Mouse (Mus musculus) intestine, postnatal 0 days (tissue): ENCODE measurements at regions not wholly inside any gene's neighbourhood (a gene's known extent, or its start where the extent isn't known, plus 50 kb on each side); places are given as distances from the start of the nearest gene placed in this dataset.

Source experiments
- ATAC-seq: fragments of 200-750 bp; cut with Nextera tagmentation; 2 replicates; pipeline ENCODE4 v1.8.0; 2017; ENCODE audit warnings: mild to moderate bottlenecking, moderate TSS enrichment, moderate library complexity
- H3K27ac ChIP-seq: fragments of 300-500 bp; sonication (generic); 2 replicates; pipeline ENCODE4 v1.5.1; 2014; ENCODE audit warnings: mild to moderate bottlenecking, low read depth, low read length, moderate library complexity
- H3K27me3 ChIP-seq: fragments of 300-500 bp; sonication (generic); replicated peaks from 2 replicates; pipeline ENCODE4 v1.6.1; 2014; ENCODE audit warnings: low read length, mixed read lengths; ENCODE audit not compliant: control insufficient read depth, insufficient read depth
- H3K36me3 ChIP-seq: fragments of 300-500 bp; sonication (generic); 2 replicates; pipeline ENCODE4 v1.6.1; 2014; ENCODE audit warnings: mild to moderate bottlenecking, moderate library complexity; ENCODE audit not compliant: control insufficient read depth, insufficient read depth
- H3K4me1 ChIP-seq: fragments of 300-500 bp; sonication (generic); replicated peaks from 2 replicates; pipeline ENCODE4 v1.6.1; 2014; ENCODE audit warnings: antibody characterized with exemption, low read length, mixed read lengths; ENCODE audit not compliant: control insufficient read depth, insufficient read depth
- H3K4me2 ChIP-seq: fragments of 300-500 bp; sonication (generic); replicated peaks from 2 replicates; pipeline ENCODE4 v1.6.1; 2014; ENCODE audit warnings: low read depth, mild to moderate bottlenecking, moderate library complexity
- H3K4me3 ChIP-seq: fragments of 300-500 bp; sonication (generic); 2 replicates; pipeline ENCODE4 v1.5.1; 2014; ENCODE audit warnings: low read depth, low read length
- H3K9ac ChIP-seq: fragments of 300-500 bp; sonication (generic); 2 replicates; pipeline ENCODE4 v1.6.1; 2014; ENCODE audit warnings: mild to moderate bottlenecking, low read depth, low read length
- H3K9me3 ChIP-seq: fragments of 300-500 bp; sonication (generic); 2 replicates; pipeline ENCODE4 v1.6.1; 2016; ENCODE audit warnings: mixed run types; ENCODE audit not compliant: control insufficient read depth
- CTCF ChIP-seq: sonication (generic); IDR thresholded peaks from 2 replicates; pipeline ENCODE4 v1.5.1; 2016; ENCODE audit warnings: low read depth, mild to moderate bottlenecking, control low read depth, antibody characterized with exemption, moderate library complexity
- WGBS: fragments of 180-500 bp; shearing (Covaris S2); extraction: QIAGEN DNeasy Blood & Tissue Kit; methylation state at CpG from one replicate; pipeline ENCODE4 v1.1.7; 2014; 5-methylcytosine and 5-hydroxymethylcytosine counted together

GRCm38 (mm10) chr12:56250262-56250661 is 95.4 kb downstream of the Mbip start:
- no peak for TF ChIP-seq CTCF
- no peaks in the 10 kb centered on the region for H3K9me3 ChIP-seq
- no peaks in the 10 kb centered on the region for H3K4me1 ChIP-seq
- ATAC-seq, result no peak
- 13% methylated on average over 3 of the region's 3 CpGs for WGBS
- H3K27me3 ChIP-seq, result no peaks in the 10 kb centered on the region
- H3K27ac ChIP-seq, result no peak overlapping the region
- no peak overlapping the region for H3K4me2 ChIP-seq
- H3K4me3 ChIP-seq, result no peak overlapping the region
- H3K9ac ChIP-seq, result no peak overlapping the region
- H3K36me3 ChIP-seq, result no peaks in the 10 kb centered on the region

GRCm38 (mm10) chr12:56246406-56246805 is 99.3 kb downstream of the Mbip start:
- WGBS, result 88% methylated on average over 7 of the region's 7 CpGs
- TF ChIP-seq CTCF, result no peak
- Histone ChIP-seq H3K4me1 (no peaks in the 10 kb centered on the region), H3K9me3 (no peaks in the 10 kb centered on the region), H3K27ac (no peak overlapping the region), H3K4me3 (no peak overlapping the region), H3K4me2 (no peak overlapping the region), H3K27me3 (no peaks in the 10 kb centered on the region), H3K36me3 (no peaks in the 10 kb centered on the region), H3K9ac (no peak overlapping the region)
- ATAC-seq, result no peak

GRCm38 (mm10) chr12:56242803-56243202 is 102.9 kb downstream of the Mbip start:
- H3K9ac ChIP-seq, result no peak overlapping the region
- H3K36me3 ChIP-seq, result no peaks in the 10 kb centered on the region
- no peaks in the 10 kb centered on the region for H3K4me1 ChIP-seq
- no peaks in the 10 kb centered on the region for H3K9me3 ChIP-seq
- H3K4me2 ChIP-seq, result no peak overlapping the region
- TF ChIP-seq CTCF, result no peak
- H3K4me3 ChIP-seq, result no peak overlapping the region
- 41% methylated on average over 5 of the region's 5 CpGs for WGBS
- no peaks in the 10 kb centered on the region for H3K27me3 ChIP-seq
- no peak overlapping the region for H3K27ac ChIP-seq
- ATAC-seq, result no peak

GRCm38 (mm10) chr12:56241735-56242134 is 104.0 kb downstream of the Mbip start:
- TF ChIP-seq CTCF, result peak; percentile 73
- no peaks in the 10 kb centered on the region for H3K36me3 ChIP-seq
- WGBS, result 39% methylated on average over 5 of the region's 5 CpGs
- H3K4me3 ChIP-seq, result no peak overlapping the region
- no peak overlapping the region for H3K9ac ChIP-seq
- H3K9me3 ChIP-seq, result no peaks in the 10 kb centered on the region
- H3K4me2 ChIP-seq, result no peak overlapping the region
- no peaks in the 10 kb centered on the region for H3K27me3 ChIP-seq
- H3K27ac ChIP-seq, result no peak overlapping the region
- ATAC-seq, result no peak
- no peaks in the 10 kb centered on the region for H3K4me1 ChIP-seq

GRCm38 (mm10) chr12:56240206-56240605 is 105.5 kb downstream of the Mbip start:
- Histone ChIP-seq H3K27ac (no peak overlapping the region), H3K9ac (no peak overlapping the region), H3K9me3 (no peaks in the 10 kb centered on the region), H3K4me3 (no peak overlapping the region), H3K4me2 (no peak overlapping the region), H3K27me3 (no peaks in the 10 kb centered on the region), H3K4me1 (no peaks in the 10 kb centered on the region), H3K36me3 (no peaks in the 10 kb centered on the region)
- WGBS, result 35% methylated on average over 12 of the region's 12 CpGs
- TF ChIP-seq CTCF, result no peak
- no peak for ATAC-seq

GRCm38 (mm10) chr12:56234571-56234970 is 111.1 kb downstream of the Mbip start:
- H3K9me3 ChIP-seq, result no peaks in the 10 kb centered on the region
- no peak overlapping the region for H3K4me3 ChIP-seq
- no peaks in the 10 kb centered on the region for H3K4me1 ChIP-seq
- H3K27ac ChIP-seq, result no peak overlapping the region
- no peaks in the 10 kb centered on the region for H3K27me3 ChIP-seq
- no peak for TF ChIP-seq CTCF
- WGBS, result 80% methylated on average over 6 of the region's 6 CpGs
- no peak overlapping the region for H3K4me2 ChIP-seq
- no peak for ATAC-seq
- H3K9ac ChIP-seq, result no peak overlapping the region
- no peaks in the 10 kb centered on the region for H3K36me3 ChIP-seq

GRCm38 (mm10) chr12:56233209-56233608 is 112.5 kb downstream of the Mbip start:
- no peak overlapping the region for H3K4me2 ChIP-seq

More at GRCm38 (mm10) chr12:56233209-56233608, 112.5 kb downstream of the Mbip start:
- Histone ChIP-seq H3K27ac (no peak overlapping the region), H3K9ac (no peak overlapping the region), H3K4me1 (no peaks in the 10 kb centered on the region), H3K4me3 (no peak overlapping the region), H3K36me3 (no peaks in the 10 kb centered on the region), H3K9me3 (no peaks in the 10 kb centered on the region), H3K27me3 (no peaks in the 10 kb centered on the region)
- TF ChIP-seq CTCF, result no peak
- ATAC-seq, result no peak
